Mouse (Mus musculus) monocyte, adult 59 days (primary cell): Measurements from ENCODE around the gene Tmem145. TPM values are rescaled to one million over a fixed set of nuclear protein-coding genes. Genes with fewer than 3 reads are reported as not detected.

ENCODE experiments used
- total RNA-seq, 2 experiments: library from RNA; stranded (reverse); gene quantifications; one replicate each; pipeline ENCODE4 v1.2.4; 2023

Tmem145 gene
- total RNA-seq: not detected

GRCm38 (mm10) chr7:25305956-25306613 lies at the start of gene Tmem145:
Tmem145 (plus strand) TSS chr7:25306106.

GRCm38 (mm10) chr7:25267301-25267750 lies 38.6 kb upstream of the Tmem145 start, which contains the start of gene Cic:
Cic (plus strand) TSS chr7:25267704.

GRCm38 (mm10) chr7:25297454-25298325 lies 8.2 kb upstream of the Tmem145 start, which contains the start of gene Pafah1b3:
Pafah1b3 (minus strand) TSS chr7:25297986.

GRCm38 (mm10) chr7:25301063-25301462 lies 4.8 kb upstream of the Tmem145 start, which contains the start of gene Prr19:
Prr19 (plus strand) TSS chr7:25301411.

GRCm38 (mm10) chr7:25316532-25317445 lies 10.9 kb downstream of the Tmem145 start, which contains the start of gene Megf8:
Megf8 (plus strand) TSS chr7:25317164.

Other genes with a start within 250 kb of the Tmem145 start
- 1 to 10 TPM; 1.8 TPM for gene Grik5, start 233.8 kb upstream of the Tmem145 start, total RNA-seq
- 10 to 100 TPM; 12.1 to 13.2 TPM for gene Zfp574, start 233.5 kb upstream of the Tmem145 start, total RNA-seq
- 100 to 1,000 TPM; 193 to 239 TPM for gene Pou2f2, start 126.4 kb upstream of the Tmem145 start, total RNA-seq
- gene Dedd2, start 85.5 kb upstream of the Tmem145 start, total RNA-seq: 10 to 100 TPM; 57.9 to 71.2 TPM
- 1 to 10 TPM; 7.0 to 8.1 TPM for gene Zfp526, start 84.7 kb upstream of the Tmem145 start, total RNA-seq
- gene Gsk3a, start 68.3 kb upstream of the Tmem145 start, total RNA-seq: 10 to 100 TPM; 73.5 to 80.3 TPM
- 10 to 100 TPM; 21.8 to 32.8 TPM for gene Erf, start 55.3 kb upstream of the Tmem145 start, total RNA-seq
- gene Cic, start 38.4 kb upstream of the Tmem145 start, total RNA-seq: 100 to 1,000 TPM; 341 to 358 TPM
- gene Pafah1b3, start 8.1 kb upstream of the Tmem145 start, total RNA-seq: 1 to 10 TPM; 9.2 to 9.5 TPM
- not detected for gene Prr19, start 4.7 kb upstream of the Tmem145 start, total RNA-seq
- 1 to 10 TPM; 7.8 to 9.5 TPM for gene Megf8, start 11.1 kb downstream of the Tmem145 start, total RNA-seq
- not detected for gene Cnfn, start 63.6 kb downstream of the Tmem145 start, total RNA-seq
- gene Lipe, start 92.6 kb downstream of the Tmem145 start, total RNA-seq: 10 to 100 TPM; 65.5 to 68.3 TPM
- not detected for gene Cxcl17, start 106.8 kb downstream of the Tmem145 start, total RNA-seq
- 100 to 1,000 TPM; 337 to 343 TPM for gene Ceacam1, start 171.5 kb downstream of the Tmem145 start, total RNA-seq
- 10 to 100 TPM; 26.7 to 44.0 TPM for gene Ceacam2, start 233.8 kb downstream of the Tmem145 start, total RNA-seq